Comparison of ENCODE assay signal across 13 mouse cellular contexts in the genomic region with DNA sequence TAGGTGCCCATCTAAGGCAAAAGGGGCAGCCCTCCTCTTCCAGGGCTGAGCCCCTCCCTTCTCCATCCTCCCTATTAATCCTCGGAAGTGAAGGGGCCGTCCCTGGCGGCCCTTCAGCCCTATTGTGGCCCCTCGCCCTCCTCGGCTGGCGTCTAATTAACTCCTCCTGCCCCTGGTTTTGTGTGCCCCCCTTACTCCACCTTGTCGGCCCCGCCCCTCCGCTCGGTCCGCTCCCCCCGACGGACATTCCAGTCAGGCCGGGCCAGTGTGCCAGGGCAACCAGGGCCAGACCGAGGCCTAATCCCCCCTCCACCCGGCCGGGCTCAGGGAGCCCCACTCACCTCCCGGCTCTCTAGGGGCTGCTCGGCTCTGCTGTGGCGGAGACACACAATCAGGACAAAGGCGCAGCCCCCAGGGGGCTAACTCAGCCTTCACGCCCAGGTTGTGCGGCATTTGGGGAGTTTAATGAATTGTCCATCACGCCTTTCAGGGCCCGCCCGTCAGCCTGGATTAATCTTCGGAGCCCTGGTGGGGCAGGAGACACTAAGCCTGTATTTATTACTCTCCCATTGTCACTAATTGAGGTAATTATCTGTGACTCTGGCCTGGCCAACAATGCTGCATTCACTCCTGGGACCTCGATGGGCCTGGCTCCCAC. TPM values are rescaled to one million over a fixed set of nuclear protein-coding genes. Genes with fewer than 3 reads are reported as not detected.
A peak's percentile ranks its signal among the peaks of the same experiment; 100 is the strongest.
DNase-seq lines count a peak whose midpoint lies in the region; ATAC-seq and TF ChIP-seq lines count a peak whose summit lies in the region.
"Had no signal": no experiment of that assay in that cellular context is flagged by ENCODE, and none has a peak within 500 bp of the region (broad histone marks: within the 10 kb centered on the region; RNA-seq: fewer than 3 reads in every experiment).

No protein-coding gene starts in this region.

- H3K4me2 ChIP-seq in hindbrain, postnatal 0 days (ENCODE audit: low read depth, low read length) = peak overlapping the region; percentile 14; the same call in 1 of the 2 replicates
- H3K4me2 ChIP-seq in neural tube, embryonic 11.5 days (ENCODE audit: low read depth) = peak overlapping the region; percentile 19; the same call in 1 of the 2 replicates

- peak overlapping the region; percentile 32; the same call in 1 of the 2 replicates for H3K4me3 ChIP-seq in forebrain, embryonic 10.5 days
- no peak overlapping the region for H3K4me3 ChIP-seq in hindbrain, postnatal 0 days (ENCODE audit: low read length)
- H3K4me3 ChIP-seq in neural tube, embryonic 11.5 days (ENCODE audit: low read depth, low read length) = no peak overlapping the region

- H3K27me3 ChIP-seq in forebrain, embryonic 10.5 days (ENCODE audit: poor library complexity, severe bottlenecking) = peaks cover 100% of the 10 kb centered on the region
- H3K27me3 ChIP-seq in hindbrain, postnatal 0 days (ENCODE audit: insufficient read depth, low read length) = peaks cover 69% of the 10 kb centered on the region
- peaks cover 93% of the 10 kb centered on the region for H3K27me3 ChIP-seq in neural tube, embryonic 11.5 days (ENCODE audit: control insufficient read depth, insufficient read depth, low read length)

- peak overlapping the region; percentile 44; the same call in 1 of the 2 replicates for H3K27ac ChIP-seq in forebrain, embryonic 10.5 days
- no peak overlapping the region for H3K27ac ChIP-seq in hindbrain, postnatal 0 days
- 0 out of 2 replicates have a peak overlapping the region, but pooled peaks have one; percentile 44 for H3K27ac ChIP-seq in neural tube, embryonic 11.5 days (ENCODE audit: low read depth, low read length)

- H3K9me3 ChIP-seq in forebrain, embryonic 10.5 days = no peaks in the 10 kb centered on the region
- no peaks in the 10 kb centered on the region for H3K9me3 ChIP-seq in hindbrain, postnatal 0 days (ENCODE audit: low read length)
- no peaks in the 10 kb centered on the region for H3K9me3 ChIP-seq in neural tube, embryonic 11.5 days (ENCODE audit: control insufficient read depth, low read length)

- peaks cover 49% of the 10 kb centered on the region for H3K4me1 ChIP-seq in forebrain, embryonic 10.5 days
- H3K4me1 ChIP-seq in hindbrain, postnatal 0 days (ENCODE audit: insufficient read depth, low read length) = no peaks in the 10 kb centered on the region
- peaks cover 26% of the 10 kb centered on the region for H3K4me1 ChIP-seq in neural tube, embryonic 11.5 days (ENCODE audit: control insufficient read depth, insufficient read depth, low read length)

- 1% methylated on average over 28 of the region's 28 CpGs for WGBS in forebrain, embryonic 10.5 days
- 2% methylated on average over 28 of the region's 28 CpGs for WGBS in hindbrain, postnatal 0 days
- WGBS in neural tube, embryonic 11.5 days = 2% methylated on average over 28 of the region's 28 CpGs

- H3K36me3 ChIP-seq in forebrain, embryonic 10.5 days (replicated peaks) = no peaks in the 10 kb centered on the region
- H3K36me3 ChIP-seq in hindbrain, postnatal 0 days (ENCODE audit: insufficient read depth, low read length) = no peaks in the 10 kb centered on the region
- H3K36me3 ChIP-seq in neural tube, embryonic 11.5 days (ENCODE audit: control insufficient read depth, insufficient read depth, low read length) = no peaks in the 10 kb centered on the region

- TF ChIP-seq CTCF in hindbrain, postnatal 0 days (IDR thresholded peaks at IDR 0.05; ENCODE audit: low read depth) = no peak

- no peak overlapping the region for H3K9ac ChIP-seq in hindbrain, postnatal 0 days (replicated peaks; ENCODE audit: low read length)
- no peak overlapping the region for H3K9ac ChIP-seq in neural tube, embryonic 11.5 days (ENCODE audit: low read length)

- peak; percentile 83 for DNase-seq in heart, adult 11 months
- no peak for DNase-seq in heart, adult 18-20 months
- DNase-seq in forebrain, embryonic 10.5 days (ENCODE audit: extremely low spot score, low spot score) = peak; percentile 95
- peak; percentile 70 for DNase-seq in hindbrain, postnatal 0 days (ENCODE audit: low spot score)
- peak; percentile 94 for DNase-seq in neural tube, embryonic 11.5 days (ENCODE audit: low spot score)
- DNase-seq in B cell, adult 2 months = no peak
- no peak for DNase-seq in T-cell, adult 2 months (ENCODE audit: low spot score)
- DNase-seq in thymus, postnatal 10 days (ENCODE audit: low spot score in 2 of 2) = no peak
- DNase-seq: cerebellum, postnatal 25 days; heart, postnatal 14 days had no signal

- ATAC-seq in hindbrain, postnatal 0 days = peak; percentile 77
- peak; percentile 96 for ATAC-seq in neural tube, embryonic 11.5 days (ENCODE audit: insufficient read depth, low FRiP score, low TSS enrichment)

RNA-seq across cellular contexts. Expression of gene Wnt1, which starts 8.3 kb away (rescaled TPM):
- total RNA-seq in heart, adult 18-20 months (2021) = not detected
- polyA plus RNA-seq in forebrain, embryonic 10.5 days (2016; fragmentation: Nextera tagmentation; extraction: Ambion mirVana) = 0.49 and 1.3 TPM in 2 replicates
- 0.05 TPM in 1 of 2 replicates, not detected in the other for total RNA-seq in hindbrain, postnatal 0 days (2014; rRNA removed)
- polyA plus RNA-seq in hindbrain, postnatal 0 days (2015; fragmentation: Nextera tagmentation; extraction: Ambion mirVana) = 0.52 and 0.59 TPM in 2 replicates
- 11.8 and 12.9 TPM in 2 replicates for polyA plus RNA-seq in neural tube, embryonic 11.5 days (2014; fragmentation: Nextera tagmentation; extraction: Ambion mirVana)
- total RNA-seq: heart, postnatal 14 days; liver, adult 2 months; megakaryocyte, adult 5-6 weeks; MEL had no signal
- polyA plus RNA-seq: liver, adult 2 months had no signal

RNA-seq across cellular contexts. Expression of gene Ddn, which starts 11.3 kb away (rescaled TPM):
- under 1 TPM; 0.64 to 0.79 TPM for total RNA-seq in heart, adult 18-20 months (2021)
- 0.10 TPM in 1 of 2 replicates, not detected in the other for polyA plus RNA-seq in forebrain, embryonic 10.5 days (2016; fragmentation: Nextera tagmentation; extraction: Ambion mirVana)
- 2.7 and 6.5 TPM in 2 replicates for total RNA-seq in hindbrain, postnatal 0 days (2014; rRNA removed)
- 0.45 and 0.64 TPM in 2 replicates for polyA plus RNA-seq in hindbrain, postnatal 0 days (2015; fragmentation: Nextera tagmentation; extraction: Ambion mirVana)
- polyA plus RNA-seq in neural tube, embryonic 11.5 days (2014; fragmentation: Nextera tagmentation; extraction: Ambion mirVana) = 0.48 and 0.78 TPM in 2 replicates
- total RNA-seq: liver, adult 2 months had no signal
- polyA plus RNA-seq: liver, adult 2 months had no signal

RNA-seq across cellular contexts. Expression of gene Wnt10b, which starts 20.0 kb away (rescaled TPM):
- total RNA-seq in heart, adult 18-20 months (2021) = under 1 TPM; 0.10 to 0.20 TPM
- polyA plus RNA-seq in forebrain, embryonic 10.5 days (2016; fragmentation: Nextera tagmentation; extraction: Ambion mirVana) = 0.12 and 0.33 TPM in 2 replicates
- 1.4 and 4.5 TPM in 2 replicates for total RNA-seq in hindbrain, postnatal 0 days (2014; rRNA removed)
- polyA plus RNA-seq in hindbrain, postnatal 0 days (2015; fragmentation: Nextera tagmentation; extraction: Ambion mirVana) = 0.29 TPM in 1 of 2 replicates, not detected in the other
- 0.51 and 0.95 TPM in 2 replicates for polyA plus RNA-seq in neural tube, embryonic 11.5 days (2014; fragmentation: Nextera tagmentation; extraction: Ambion mirVana)
- total RNA-seq: liver, adult 2 months had no signal
- polyA plus RNA-seq: liver, adult 2 months had no signal

RNA-seq across cellular contexts. Expression of gene Prkag1, which starts 33.4 kb away (rescaled TPM):
- total RNA-seq in heart, adult 18-20 months (2021) = 100 to 1,000 TPM; 107 to 125 TPM
- polyA plus RNA-seq in forebrain, embryonic 10.5 days (2016; fragmentation: Nextera tagmentation; extraction: Ambion mirVana) = 90.4 and 93.5 TPM in 2 replicates
- 62.4 and 99.4 TPM in 2 replicates for total RNA-seq in hindbrain, postnatal 0 days (2014; rRNA removed)
- 61.1 and 62.3 TPM in 2 replicates for polyA plus RNA-seq in hindbrain, postnatal 0 days (2015; fragmentation: Nextera tagmentation; extraction: Ambion mirVana)
- polyA plus RNA-seq in neural tube, embryonic 11.5 days (2014; fragmentation: Nextera tagmentation; extraction: Ambion mirVana) = 73.1 and 74.0 TPM in 2 replicates

RNA-seq across cellular contexts. Expression of gene Arf3, which starts 35.0 kb away (rescaled TPM):
- total RNA-seq in heart, adult 18-20 months (2021) = 10 to 100 TPM; 17.8 to 21.5 TPM
- 42.1 and 42.5 TPM in 2 replicates for polyA plus RNA-seq in forebrain, embryonic 10.5 days (2016; fragmentation: Nextera tagmentation; extraction: Ambion mirVana)
- 127 TPM in 2 replicates for total RNA-seq in hindbrain, postnatal 0 days (2014; rRNA removed)
- 80.7 and 92.9 TPM in 2 replicates for polyA plus RNA-seq in hindbrain, postnatal 0 days (2015; fragmentation: Nextera tagmentation; extraction: Ambion mirVana)
- 42.0 and 44.0 TPM in 2 replicates for polyA plus RNA-seq in neural tube, embryonic 11.5 days (2014; fragmentation: Nextera tagmentation; extraction: Ambion mirVana)

Comparison
In these comparisons a context has a peak if more than half of its experiments do, and no peak if none do; other contexts are left out.
1. DNase-seq: peak in heart, adult 11 months (single experiment), forebrain, embryonic 10.5 days (single experiment), hindbrain, postnatal 0 days (single experiment) and neural tube, embryonic 11.5 days (single experiment); none in heart, adult 18-20 months (0 of 2), B cell, adult 2 months (0 of 2), T-cell, adult 2 months (single experiment) and thymus, postnatal 10 days (0 of 2).